Mouse (Mus musculus) skeletal muscle tissue, adult 2 months (tissue): ENCODE results near the gene Arnt.
A peak's percentile ranks its signal among the peaks of the same experiment; 100 is the strongest.
"Not testable (repeated sequence)": the region's sequence is repeated elsewhere in the genome, so short reads cannot be mapped to it uniquely, and the experiment has no call there.

ENCODE experiments used
- DNase-seq: peaks from one replicate; pipeline ENCODE4 v3.0.0-alpha.2; 2012; ENCODE audit warnings: low read depth, low spot score

The Arnt gene

GRCm38 (mm10) chr3:95434136-95434982 lies at the start of gene Arnt:
Gene Arnt (plus strand): TSS chr3:95434388.
- peak; percentile 98 for DNase-seq

- DNase-seq = no peak
Observed at GRCm38 (mm10) chr3:95385401-95386075, 48.6 kb upstream of the Arnt start.

- peak; percentile 18 for DNase-seq
Observed at GRCm38 (mm10) chr3:95394385-95394784, 39.8 kb upstream of the Arnt start.

- no peak for DNase-seq
Observed at GRCm38 (mm10) chr3:95402741-95403140, 31.4 kb upstream of the Arnt start, which contains the start of gene 4930558C23Rik. Gene 4930558C23Rik (minus strand): TSS chr3:95402841.

- DNase-seq = peak; percentile 34
Observed at GRCm38 (mm10) chr3:95407728-95408127, 26.5 kb upstream of the Arnt start.

GRCm38 (mm10) chr3:95408852-95409251 lies 25.3 kb upstream of the Arnt start:
- no peak for DNase-seq

GRCm38 (mm10) chr3:95412268-95412667 lies 21.9 kb upstream of the Arnt start:
- DNase-seq = no peak

GRCm38 (mm10) chr3:95417866-95418265 lies 16.3 kb upstream of the Arnt start:
- DNase-seq = no peak

- not testable (repeated sequence) for DNase-seq
Observed at GRCm38 (mm10) chr3:95426476-95426875, 7.7 kb upstream of the Arnt start.

- not testable (repeated sequence) for DNase-seq
Observed at GRCm38 (mm10) chr3:95427117-95427890, 6.9 kb upstream of the Arnt start.

- DNase-seq = not testable (repeated sequence)
Observed at GRCm38 (mm10) chr3:95427891-95428238, 6.3 kb upstream of the Arnt start.

- not testable (repeated sequence) for DNase-seq
Observed at GRCm38 (mm10) chr3:95428423-95428822, 5.8 kb upstream of the Arnt start.

- DNase-seq = no peak
Observed at GRCm38 (mm10) chr3:95433301-95433915, 780 bp upstream of the Arnt start.

- DNase-seq = no peak
Observed at GRCm38 (mm10) chr3:95434983-95435370, 789 bp downstream of the Arnt start.

GRCm38 (mm10) chr3:95435561-95435960 lies 1.4 kb downstream of the Arnt start:
- DNase-seq = no peak

GRCm38 (mm10) chr3:95438636-95439035 lies 4.4 kb downstream of the Arnt start:
- DNase-seq = not testable (repeated sequence)

GRCm38 (mm10) chr3:95439670-95440069 lies 5.5 kb downstream of the Arnt start:
- DNase-seq = no peak

GRCm38 (mm10) chr3:95442406-95443117 lies 8.4 kb downstream of the Arnt start:
- DNase-seq = no peak

GRCm38 (mm10) chr3:95445311-95445710 lies 11.1 kb downstream of the Arnt start:
- DNase-seq = no peak

GRCm38 (mm10) chr3:95450408-95450807 lies 16.2 kb downstream of the Arnt start:
- DNase-seq = peak; percentile 31

GRCm38 (mm10) chr3:95450915-95451314 lies 16.7 kb downstream of the Arnt start:
- no peak for DNase-seq
